Mouse (Mus musculus) heart, postnatal 0 days (tissue): ENCODE measurements around the gene Smco2. TPM values are rescaled to one million over a fixed set of nuclear protein-coding genes. Genes with fewer than 3 reads are reported as not detected.

Experiments
- ATAC-seq: fragments of 200-750 bp; cut with Nextera tagmentation; 2 replicates; pipeline ENCODE4 v1.8.0; 2017; ENCODE audit warnings: low read depth, moderate number of reproducible peaks, moderate library complexity; ENCODE audit not compliant: insufficient read depth
- DNase-seq: peaks from one replicate; pipeline ENCODE4 v3.0.0-alpha.2; 2016; ENCODE audit warnings: low spot score
- H3K27ac ChIP-seq: fragments of 300-500 bp; sonication (generic); 2 replicates; pipeline ENCODE4 v1.5.1; 2014; ENCODE audit warnings: low read depth, mild to moderate bottlenecking
- H3K27me3 ChIP-seq: fragments of 300-500 bp; sonication (generic); 2 replicates; pipeline ENCODE4 v1.6.1; 2014; ENCODE audit warnings: low read length, mixed read lengths; ENCODE audit not compliant: control insufficient read depth, insufficient read depth
- H3K36me3 ChIP-seq: fragments of 300-500 bp; sonication (generic); replicated peaks from 2 replicates; pipeline ENCODE4 v1.6.1; 2014; ENCODE audit warnings: low read length, mixed read lengths; ENCODE audit not compliant: control insufficient read depth, insufficient read depth
- H3K4me1 ChIP-seq: fragments of 300-500 bp; sonication (generic); 2 replicates; pipeline ENCODE4 v1.6.1; 2014; ENCODE audit warnings: antibody characterized with exemption; ENCODE audit not compliant: control insufficient read depth, insufficient read depth
- H3K4me2 ChIP-seq: fragments of 300-500 bp; sonication (generic); 2 replicates; pipeline ENCODE4 v1.6.1; 2014; ENCODE audit warnings: low read depth, mild to moderate bottlenecking, low read length, moderate library complexity
- H3K4me3 ChIP-seq: fragments of 300-500 bp; sonication (generic); 2 replicates; pipeline ENCODE4 v1.5.1; 2014; ENCODE audit warnings: low read depth, low read length
- H3K9ac ChIP-seq: fragments of 300-500 bp; sonication (generic); replicated peaks from 2 replicates; pipeline ENCODE4 v1.6.1; 2014; ENCODE audit warnings: low read depth, low read length, mixed read lengths
- H3K9me3 ChIP-seq: fragments of 300-500 bp; sonication (generic); replicated peaks from 2 replicates; pipeline ENCODE4 v1.6.1; 2016; ENCODE audit warnings: low read length; ENCODE audit not compliant: control insufficient read depth
- CTCF ChIP-seq: IDR thresholded peaks from 2 replicates; pipeline ENCODE4 v1.5.1; 2016; ENCODE audit warnings: antibody characterized with exemption, control low read depth, low read depth
- EP300 ChIP-seq: IDR thresholded peaks from 2 replicates; pipeline ENCODE4 v1.6.1; 2016; ENCODE audit warnings: antibody characterized with exemption, low read depth
- WGBS: fragments of 180-500 bp; shearing (Covaris S2); extraction: QIAGEN DNeasy Blood & Tissue Kit; methylation state at CpG from one replicate; pipeline ENCODE4 v1.1.7; 2014; 5-methylcytosine and 5-hydroxymethylcytosine counted together
- polyA plus RNA-seq: library from polyadenylated mRNA; unstranded; fragments of >200 nt; fragmentation: Nextera tagmentation; extraction: Ambion mirVana; gene quantifications from 2 replicates; pipeline ENCODE4 v1.2.1, GENCODE M21; 2015
- total RNA-seq: library from RNA; depleted of rRNA; stranded (reverse); fragments of >200 nt; gene quantifications from 2 replicates; pipeline ENCODE4 v1.2.3, GENCODE M21; 2014; ENCODE audit warnings: low replicate concordance

Gene Smco2
- total and polyA plus RNA-seq, 2 experiments from 2014 or later: 0.29 TPM; not detected in 1

DNA sequence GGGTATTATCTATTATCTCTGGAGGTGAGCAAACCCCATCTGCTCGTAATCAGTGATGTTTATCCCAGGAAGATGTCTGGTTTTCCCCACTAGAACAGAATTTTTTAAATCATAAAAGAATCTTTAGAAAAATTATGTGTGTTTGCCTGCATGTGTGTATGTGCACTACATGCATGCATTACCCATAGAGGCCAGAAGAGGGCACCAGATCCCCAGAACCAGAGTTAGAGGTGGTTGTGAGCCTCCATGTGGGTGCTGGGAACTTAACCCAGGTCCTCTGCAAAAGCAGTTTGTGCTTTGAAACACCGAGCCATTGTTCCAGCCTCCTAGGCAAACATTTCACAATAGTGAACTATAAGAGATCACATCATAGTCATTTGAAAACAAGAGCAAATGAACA lies 26.9 kb downstream of the Smco2 start:
- H3K4me3 ChIP-seq: no peak overlapping the region
- H3K36me3 ChIP-seq: no peaks in the 10 kb centered on the region
- H3K4me1 ChIP-seq: 0 out of 2 replicates have a peak, but pooled peaks cover 6% of the 10 kb centered on the region
- DNase-seq: no peak
- peaks cover 5% of the 10 kb centered on the region; the same call in 1 of the 2 replicates for H3K9me3 ChIP-seq
- no peak for TF ChIP-seq EP300
- TF ChIP-seq CTCF: peak; percentile 25
- ATAC-seq: no peak
- WGBS: 91% methylated on average over 2 of the region's 2 CpGs
- H3K4me2 ChIP-seq: no peak overlapping the region
- no peak overlapping the region for H3K9ac ChIP-seq
- H3K27me3 ChIP-seq: no peaks in the 10 kb centered on the region
- no peak overlapping the region for H3K27ac ChIP-seq

GRCm38 (mm10) chr6:146877425-146878045 lies 27.6 kb downstream of the Smco2 start:
- Histone ChIP-seq H3K27me3 (no peaks in the 10 kb centered on the region), H3K27ac (no peak overlapping the region)
- ATAC-seq: no peak

GRCm38 (mm10) chr6:146878926-146879325 lies 29.0 kb downstream of the Smco2 start:
- Histone ChIP-seq H3K4me1 (peaks cover 8% of the 10 kb centered on the region; the same call in 1 of the 2 replicates), H3K27ac (no peak overlapping the region), H3K4me2 (no peak overlapping the region), H3K27me3 (no peaks in the 10 kb centered on the region), H3K9me3 (peaks cover 5% of the 10 kb centered on the region; the same call in 1 of the 2 replicates), H3K4me3 (no peak overlapping the region), H3K36me3 (no peaks in the 10 kb centered on the region), H3K9ac (no peak overlapping the region)
- 39% methylated on average over 10 of the region's 10 CpGs for WGBS
- ATAC-seq: no peak
- TF ChIP-seq EP300 (no peak), CTCF (no peak)
- no peak for DNase-seq

More at GRCm38 (mm10) chr6:146877425-146878045, 27.6 kb downstream of the Smco2 start:
- no peak overlapping the region for H3K4me2 ChIP-seq
- 0 out of 2 replicates have a peak, but pooled peaks cover 6% of the 10 kb centered on the region for H3K4me1 ChIP-seq
- H3K4me3 ChIP-seq: no peak overlapping the region
- no peak overlapping the region for H3K9ac ChIP-seq
- no peak for TF ChIP-seq EP300
- TF ChIP-seq CTCF: no peak
- DNase-seq: no peak
- 57% methylated on average over 12 of the region's 12 CpGs for WGBS
- H3K36me3 ChIP-seq: no peaks in the 10 kb centered on the region
- H3K9me3 ChIP-seq: peaks cover 5% of the 10 kb centered on the region; the same call in 1 of the 2 replicates

DNA sequence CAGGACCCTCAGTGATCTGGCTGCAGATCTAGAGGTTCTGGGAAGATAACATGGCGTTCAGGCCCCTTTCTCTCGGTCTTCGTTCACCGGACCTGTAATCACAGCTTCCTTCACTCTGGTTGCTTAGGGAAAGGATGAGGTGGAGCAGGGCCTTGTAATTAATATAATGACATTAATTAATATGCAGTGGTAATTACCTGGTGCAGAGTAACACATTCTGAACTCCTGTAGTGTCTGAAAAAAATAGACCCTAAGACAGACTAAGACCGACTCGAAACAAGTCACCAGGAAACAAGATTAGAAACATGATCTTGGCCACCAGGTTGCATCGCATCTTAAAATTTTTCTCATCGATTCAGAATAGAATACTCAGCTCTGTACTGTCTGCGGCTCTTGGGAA lies 30.0 kb downstream of the Smco2 start:
- no peak for DNase-seq
- no peaks in the 10 kb centered on the region for H3K36me3 ChIP-seq
- H3K4me1 ChIP-seq: peaks cover 12% of the 10 kb centered on the region
- no peak overlapping the region for H3K4me2 ChIP-seq
- ATAC-seq: no peak
- H3K9me3 ChIP-seq: peaks cover 5% of the 10 kb centered on the region; the same call in 1 of the 2 replicates
- H3K4me3 ChIP-seq: no peak overlapping the region
- H3K27me3 ChIP-seq: no peaks in the 10 kb centered on the region
- no peak overlapping the region for H3K27ac ChIP-seq
- no peak overlapping the region for H3K9ac ChIP-seq
- TF ChIP-seq CTCF: no peak
- TF ChIP-seq EP300: no peak
- 89% methylated on average over 9 of the region's 9 CpGs for WGBS

DNA sequence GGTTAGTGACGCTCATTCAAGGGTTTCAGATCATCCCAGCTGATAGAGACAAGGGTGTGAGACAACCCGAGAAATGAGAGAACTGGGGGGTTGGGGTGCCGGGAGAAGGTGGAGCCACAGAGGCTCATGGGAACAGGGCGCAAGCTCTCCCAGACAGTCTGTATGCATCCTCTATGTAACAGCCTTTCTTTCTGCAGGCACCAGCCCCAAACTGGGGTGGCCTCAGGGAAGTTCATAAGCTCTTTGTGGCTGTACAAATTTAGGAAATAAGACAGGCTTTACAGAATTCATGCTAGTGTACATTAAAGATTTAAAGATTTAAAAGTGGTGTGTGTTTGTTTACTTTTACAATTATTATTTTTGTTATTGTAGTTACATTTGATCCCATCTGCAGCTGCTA lies 30.4 kb downstream of the Smco2 start:
- peaks cover 13% of the 10 kb centered on the region for H3K4me1 ChIP-seq
- H3K4me3 ChIP-seq: no peak overlapping the region
- H3K36me3 ChIP-seq: no peaks in the 10 kb centered on the region
- H3K4me2 ChIP-seq: no peak overlapping the region
- no peak overlapping the region for H3K27ac ChIP-seq
- 80% methylated on average over 4 of the region's 4 CpGs for WGBS
- TF ChIP-seq CTCF (no peak), EP300 (no peak)
- H3K27me3 ChIP-seq: no peaks in the 10 kb centered on the region
- H3K9ac ChIP-seq: no peak overlapping the region
- ATAC-seq: no peak
- peaks cover 5% of the 10 kb centered on the region; the same call in 1 of the 2 replicates for H3K9me3 ChIP-seq
- DNase-seq: no peak
